Mouse (Mus musculus): ENCODE measurements around the gene Clec9a.

DNA sequence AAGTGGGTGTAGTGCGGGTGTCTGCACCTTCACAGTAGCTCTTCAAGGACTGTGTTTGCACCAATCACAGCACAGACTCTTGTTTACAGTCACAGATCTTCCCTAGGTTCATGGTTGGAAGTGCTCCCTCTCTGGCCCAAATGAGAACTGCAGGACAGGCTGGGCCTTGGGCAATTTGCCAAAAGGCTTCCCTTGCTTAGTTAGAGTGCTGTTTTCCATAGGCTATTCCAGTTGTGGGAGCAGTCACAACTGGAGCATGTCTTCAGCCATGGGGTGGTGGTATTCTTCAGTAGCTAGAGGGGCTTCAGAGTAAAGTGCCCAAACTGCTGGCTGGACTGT lies 15.0 kb downstream of the Clec9a start:
- TF ChIP-seq CTCF (IDR thresholded peaks at IDR 0.05; ENCODE audit: control insufficient read depth, insufficient read depth, insufficient replicate concordance, low read depth, low read length) (peak; percentile 83; the same call in 1 of the 2 replicates), POLR2A (IDR thresholded peaks at IDR 0.05; ENCODE audit: control insufficient read depth, low read depth, low read length) (no peak)

Measured in testis, adult 2 months (tissue).